Mouse (Mus musculus) urinary bladder, adult 18-20 months (tissue): ENCODE measurements at regions not wholly inside any gene's neighbourhood (a gene's known extent, or its start where the extent isn't known, plus 50 kb on each side); places are given as distances from the start of the nearest gene placed in this dataset.
A peak's percentile ranks its signal among the peaks of the same experiment; 100 is the strongest.

ENCODE experiments used
- DNase-seq, 2 experiments: peaks; one replicate each; pipeline ENCODE4 v3.0.0; 2022; ENCODE audit warnings: low spot score in 2 of 2, mixed read lengths in 2 of 2

- DNase-seq = no peak
These were observed 192.7 kb upstream of the Egln3 start for GRCm38 (mm10) chr12:54396341-54396740.

GRCm38 (mm10) chr12:54385401-54385800 is 181.7 kb upstream of the Egln3 start:
- DNase-seq = no peak

GRCm38 (mm10) chr12:54384116-54384515 is 180.5 kb upstream of the Egln3 start:
- DNase-seq = no peak

GRCm38 (mm10) chr12:54382965-54383364 is 179.3 kb upstream of the Egln3 start:
- no peak for DNase-seq

GRCm38 (mm10) chr12:54382061-54382460 is 178.4 kb upstream of the Egln3 start:
- DNase-seq = no peak

- no peak for DNase-seq
These were observed 176.7 kb upstream of the Egln3 start for GRCm38 (mm10) chr12:54380322-54380721.

GRCm38 (mm10) chr12:54378576-54378975 is 174.9 kb upstream of the Egln3 start:
- no peak for DNase-seq

GRCm38 (mm10) chr12:54374060-54374459 is 170.4 kb upstream of the Egln3 start:
- no peak for DNase-seq

GRCm38 (mm10) chr12:54369217-54369616 is 165.6 kb upstream of the Egln3 start:
- no peak for DNase-seq

GRCm38 (mm10) chr12:54364381-54365095 is 160.9 kb upstream of the Egln3 start:
- DNase-seq = no peak

- no peak for DNase-seq
These were observed 158.1 kb upstream of the Egln3 start for GRCm38 (mm10) chr12:54361762-54362161.

- no peak for DNase-seq
These were observed 150.5 kb upstream of the Egln3 start for GRCm38 (mm10) chr12:54354187-54354586.

GRCm38 (mm10) chr12:54353694-54354093 is 150.0 kb upstream of the Egln3 start:
- no peak for DNase-seq

GRCm38 (mm10) chr12:54352963-54353606 is 149.4 kb upstream of the Egln3 start:
- peak in 1 of 2 experiments; percentile 23 for DNase-seq

GRCm38 (mm10) chr12:54350293-54350692 is 146.6 kb upstream of the Egln3 start:
- DNase-seq = no peak

- DNase-seq = no peak
These were observed 145.7 kb upstream of the Egln3 start for GRCm38 (mm10) chr12:54349403-54349802.

GRCm38 (mm10) chr12:54343493-54343892 is 139.8 kb upstream of the Egln3 start:
- no peak for DNase-seq

GRCm38 (mm10) chr12:54335509-54335908 is 131.8 kb upstream of the Egln3 start:
- DNase-seq = no peak

- no peak for DNase-seq
These were observed 131.0 kb upstream of the Egln3 start for GRCm38 (mm10) chr12:54334491-54335132.

GRCm38 (mm10) chr12:54333632-54334321 is 130.1 kb upstream of the Egln3 start:
- DNase-seq = no peak

GRCm38 (mm10) chr12:54327483-54327882 is 123.8 kb upstream of the Egln3 start:
- no peak for DNase-seq

GRCm38 (mm10) chr12:54326571-54326970 is 122.9 kb upstream of the Egln3 start:
- no peak for DNase-seq
